Mouse (Mus musculus) limb, embryonic 15.5 days (tissue): ENCODE results near the gene Fnbp1. TPM values are rescaled to one million over a fixed set of nuclear protein-coding genes. Genes with fewer than 3 reads are reported as not detected.

ENCODE experiments used
- ATAC-seq: fragments of 200-750 bp; cut with Nextera tagmentation; 2 replicates; pipeline ENCODE4 v1.8.0; 2017; ENCODE audit warnings: low read depth, moderate TSS enrichment; ENCODE audit not compliant: insufficient number of reproducible peaks, low FRiP score, low TSS enrichment
- H3K27ac ChIP-seq: fragments of 300-500 bp; sonication (generic); 2 replicates; pipeline ENCODE4 v1.5.1; 2015; ENCODE audit warnings: moderate library complexity, mild to moderate bottlenecking, inconsistent platforms
- H3K27me3 ChIP-seq: fragments of 300-500 bp; sonication (generic); 2 replicates; pipeline ENCODE4 v1.6.1; 2015; ENCODE audit warnings: inconsistent platforms
- H3K36me3 ChIP-seq: fragments of 300-500 bp; sonication (generic); 2 replicates; pipeline ENCODE4 v1.6.1; 2015; ENCODE audit warnings: inconsistent platforms
- H3K4me1 ChIP-seq: fragments of 300-500 bp; sonication (generic); 2 replicates; pipeline ENCODE4 v1.6.1; 2015; ENCODE audit warnings: inconsistent platforms
- H3K4me2 ChIP-seq: fragments of 300-500 bp; sonication (generic); 2 replicates; pipeline ENCODE4 v1.6.1; 2015; ENCODE audit warnings: mild to moderate bottlenecking, inconsistent platforms
- H3K4me3 ChIP-seq: fragments of 300-500 bp; sonication (generic); 2 replicates; pipeline ENCODE4 v1.5.1; 2015; ENCODE audit warnings: mild to moderate bottlenecking, inconsistent platforms
- H3K9ac ChIP-seq: fragments of 300-500 bp; sonication (generic); 2 replicates; pipeline ENCODE4 v1.6.1; 2015; ENCODE audit warnings: inconsistent platforms
- H3K9me3 ChIP-seq: fragments of 300-500 bp; sonication (generic); 2 replicates; pipeline ENCODE4 v1.6.1; 2016; ENCODE audit warnings: inconsistent platforms
- WGBS: fragments of 180-500 bp; shearing (Covaris S2); methylation state at CpG from one replicate; pipeline ENCODE4 v1.1.7; 2015; 5-methylcytosine and 5-hydroxymethylcytosine counted together
- polyA plus RNA-seq: library from polyadenylated mRNA; unstranded; fragments of >200 nt; fragmentation: Nextera tagmentation; extraction: Ambion mirVana; gene quantifications from 2 replicates; pipeline ENCODE4 v1.2.1, GENCODE M21; 2015

Fnbp1 gene
- polyA plus RNA-seq, 1 experiment from 2014 or later = 27.5 TPM

DNA sequence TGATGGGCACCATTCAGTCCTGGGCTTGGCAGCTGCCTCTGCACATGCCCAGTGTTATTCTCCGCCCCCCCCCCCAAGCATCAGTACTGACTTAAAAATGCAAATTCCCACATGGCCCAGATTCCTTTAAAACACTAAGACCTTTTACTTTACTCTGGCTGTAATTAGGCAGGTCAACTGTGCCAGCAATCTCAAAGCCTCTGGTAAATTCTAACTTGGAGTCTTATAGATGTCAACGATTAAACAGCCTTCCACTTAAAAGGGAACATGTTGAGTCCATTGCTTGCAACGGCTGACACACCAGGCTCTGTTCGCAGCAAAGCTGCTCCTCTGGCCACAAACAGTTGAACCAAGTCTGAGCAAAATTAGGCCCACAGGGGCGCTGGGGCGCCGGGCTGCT lies 109.8 kb downstream of the Fnbp1 start:
- WGBS = 76% methylated on average over 7 of the region's 7 CpGs
- no peak overlapping the region for H3K4me3 ChIP-seq
- no peaks in the 10 kb centered on the region for H3K9me3 ChIP-seq
- H3K36me3 ChIP-seq = peaks cover 79% of the 10 kb centered on the region
- no peak for ATAC-seq
- no peak overlapping the region for H3K27ac ChIP-seq
- no peaks in the 10 kb centered on the region for H3K4me1 ChIP-seq
- no peak overlapping the region for H3K9ac ChIP-seq
- no peaks in the 10 kb centered on the region for H3K27me3 ChIP-seq
- H3K4me2 ChIP-seq = no peak overlapping the region

DNA sequence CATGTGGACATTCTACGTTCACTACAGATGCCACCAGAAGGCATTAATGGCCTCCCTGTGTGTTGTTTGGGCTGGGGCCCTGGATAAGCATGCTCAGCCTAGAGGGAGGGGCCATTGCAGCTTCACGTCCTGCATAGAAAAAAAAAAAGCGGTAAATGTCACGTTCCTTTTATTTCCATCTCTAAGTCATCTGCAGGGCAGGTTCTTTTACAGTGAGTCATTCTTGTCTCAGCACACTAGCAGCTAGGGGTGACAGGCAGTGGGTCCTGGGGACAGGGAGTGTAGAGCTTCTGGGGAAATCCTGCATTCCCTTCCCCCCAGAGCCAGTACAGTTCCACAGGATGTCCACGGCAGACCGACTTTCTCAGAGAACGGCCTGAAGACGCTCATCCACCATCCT lies 115.2 kb downstream of the Fnbp1 start:
- WGBS = 47% methylated on average over 8 of the region's 8 CpGs
- no peaks in the 10 kb centered on the region for H3K9me3 ChIP-seq
- ATAC-seq = no peak

DNA sequence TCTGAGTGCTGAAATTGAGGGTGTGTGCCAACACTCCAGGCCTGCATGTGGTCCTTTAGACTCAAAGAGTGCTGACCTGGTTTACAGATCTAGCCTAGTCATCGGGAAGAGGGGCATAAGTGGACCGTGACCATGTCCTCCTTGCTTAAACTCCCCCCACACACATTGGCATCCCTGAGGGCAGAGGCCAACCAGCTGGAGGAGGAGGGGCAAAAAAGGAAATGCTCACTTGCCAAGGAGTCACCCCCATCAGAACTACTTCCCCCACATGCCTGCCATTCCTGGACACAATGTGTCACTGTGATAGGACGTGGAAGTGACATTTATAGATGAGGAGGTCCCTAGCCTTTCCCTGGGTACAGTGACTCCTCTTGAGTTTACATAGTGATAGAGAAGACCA lies 116.3 kb downstream of the Fnbp1 start:
- no peaks in the 10 kb centered on the region for H3K4me1 ChIP-seq
- no peaks in the 10 kb centered on the region for H3K27me3 ChIP-seq
- no peak overlapping the region for H3K27ac ChIP-seq
- peaks cover 46% of the 10 kb centered on the region for H3K36me3 ChIP-seq
- 73% methylated on average over 3 of the region's 3 CpGs for whole genome bisulfite sequencing
- ATAC-seq = no peak
- H3K4me2 ChIP-seq = no peak overlapping the region
- H3K9ac ChIP-seq = no peak overlapping the region
- no peaks in the 10 kb centered on the region for H3K9me3 ChIP-seq
- no peak overlapping the region for H3K4me3 ChIP-seq

More for the DNA sequence above, 115.2 kb downstream of the Fnbp1 start:
- H3K27me3 ChIP-seq = no peaks in the 10 kb centered on the region
- no peak overlapping the region for H3K27ac ChIP-seq
- H3K4me3 ChIP-seq = no peak overlapping the region
- H3K4me1 ChIP-seq = no peaks in the 10 kb centered on the region
- H3K36me3 ChIP-seq = peaks cover 38% of the 10 kb centered on the region
- no peak overlapping the region for H3K9ac ChIP-seq
- H3K4me2 ChIP-seq = no peak overlapping the region

DNA sequence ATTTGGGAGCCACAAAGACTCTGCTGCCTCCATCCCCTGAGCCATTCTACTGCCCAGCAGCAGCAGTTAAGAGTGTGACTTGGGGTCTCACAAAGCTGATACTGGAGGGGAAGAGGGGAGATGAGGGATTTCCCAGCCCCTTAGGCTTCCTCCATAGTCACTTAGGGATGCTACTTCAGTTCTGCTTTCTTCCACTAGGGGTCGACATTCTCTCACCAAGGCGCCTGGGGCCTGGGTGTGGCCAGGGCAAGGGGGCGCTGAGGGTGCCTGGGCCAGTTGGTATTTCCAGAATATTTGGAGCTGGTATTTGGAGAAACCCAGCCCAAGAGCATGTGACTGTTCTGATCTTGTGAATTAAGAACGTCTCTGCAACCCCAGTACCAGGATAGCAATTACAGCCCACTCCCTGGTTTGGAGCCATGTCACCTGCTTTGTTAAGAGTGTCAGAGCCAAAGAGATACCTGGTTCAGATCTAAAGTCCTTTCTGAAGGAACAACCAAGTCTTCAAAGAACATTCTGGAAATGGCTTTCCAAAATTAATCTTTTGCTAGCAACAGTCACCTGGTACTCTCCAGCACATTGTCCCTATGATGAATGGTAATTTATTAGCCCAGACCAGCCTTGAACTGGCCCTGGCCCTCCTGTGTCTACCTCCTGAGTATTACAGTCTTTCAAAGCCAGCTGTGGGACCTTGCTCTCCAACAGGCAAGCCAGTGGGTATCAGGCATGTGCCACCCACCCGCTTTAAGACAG lies 117.0 kb downstream of the Fnbp1 start:
- no peak for ATAC-seq
- peaks cover 46% of the 10 kb centered on the region for H3K36me3 ChIP-seq
- no peaks in the 10 kb centered on the region for H3K4me1 ChIP-seq
- H3K9ac ChIP-seq = no peak overlapping the region
- H3K27ac ChIP-seq = no peak overlapping the region
- no peaks in the 10 kb centered on the region for H3K27me3 ChIP-seq
- WGBS = 26% methylated on average over 5 of the region's 5 CpGs
- H3K9me3 ChIP-seq = no peaks in the 10 kb centered on the region
- no peak overlapping the region for H3K4me2 ChIP-seq
- no peak overlapping the region for H3K4me3 ChIP-seq

DNA sequence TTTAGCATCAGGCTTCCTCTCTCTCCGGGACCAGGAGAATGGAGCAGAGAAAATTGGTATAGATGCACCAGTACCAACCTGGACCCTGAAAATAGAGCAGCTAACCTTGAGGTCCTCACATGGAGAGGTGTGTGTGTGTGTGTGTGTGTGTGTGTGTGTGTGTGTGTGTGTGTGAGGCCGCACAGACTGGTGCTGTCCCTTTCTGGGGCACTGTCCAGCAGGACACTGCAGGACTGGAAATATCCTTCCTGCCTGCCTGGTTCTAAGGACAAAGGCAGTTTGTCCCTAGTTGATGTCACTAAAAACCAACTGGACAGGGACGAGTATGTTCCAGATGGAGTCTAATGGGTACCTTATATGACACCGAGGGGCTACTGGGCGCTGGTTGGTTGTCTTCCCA lies 117.9 kb downstream of the Fnbp1 start:
- no peak for ATAC-seq
- H3K36me3 ChIP-seq = peaks cover 51% of the 10 kb centered on the region
- no peak overlapping the region for H3K4me3 ChIP-seq
- no peak overlapping the region for H3K4me2 ChIP-seq
- no peak overlapping the region for H3K9ac ChIP-seq
- 79% methylated on average over 5 of the region's 5 CpGs for WGBS
- H3K4me1 ChIP-seq = no peaks in the 10 kb centered on the region
- no peaks in the 10 kb centered on the region for H3K27me3 ChIP-seq
- H3K27ac ChIP-seq = no peak overlapping the region
- H3K9me3 ChIP-seq = no peaks in the 10 kb centered on the region

DNA sequence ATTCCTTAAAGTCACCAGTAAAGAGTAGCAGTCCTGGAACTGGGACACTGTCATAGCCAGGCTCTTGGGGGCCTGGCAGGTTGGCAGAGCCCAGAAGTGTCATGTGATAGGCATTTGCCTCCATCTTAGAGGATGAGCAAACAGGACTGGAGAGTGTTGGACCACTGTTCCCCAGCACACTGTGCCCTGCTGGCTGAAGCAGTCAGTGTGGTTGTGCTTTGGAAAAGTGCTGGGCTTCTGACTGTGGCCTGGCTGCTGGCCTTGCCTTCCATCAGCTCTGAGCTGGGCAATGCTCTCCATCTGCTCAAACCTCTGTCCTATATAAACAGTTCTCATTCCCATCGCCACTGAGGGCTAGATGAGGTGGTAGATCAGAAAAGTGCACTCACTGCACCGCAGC lies 121.6 kb downstream of the Fnbp1 start:
- no peak for ATAC-seq
- Histone ChIP-seq H3K27me3 (no peaks in the 10 kb centered on the region), H3K9me3 (no peaks in the 10 kb centered on the region), H3K9ac (no peak overlapping the region), H3K4me3 (no peak overlapping the region), H3K4me2 (no peak overlapping the region), H3K4me1 (no peaks in the 10 kb centered on the region), H3K36me3 (peaks cover 63% of the 10 kb centered on the region), H3K27ac (no peak overlapping the region)
- WGBS = 90% methylated on average over 2 of the region's 2 CpGs

DNA sequence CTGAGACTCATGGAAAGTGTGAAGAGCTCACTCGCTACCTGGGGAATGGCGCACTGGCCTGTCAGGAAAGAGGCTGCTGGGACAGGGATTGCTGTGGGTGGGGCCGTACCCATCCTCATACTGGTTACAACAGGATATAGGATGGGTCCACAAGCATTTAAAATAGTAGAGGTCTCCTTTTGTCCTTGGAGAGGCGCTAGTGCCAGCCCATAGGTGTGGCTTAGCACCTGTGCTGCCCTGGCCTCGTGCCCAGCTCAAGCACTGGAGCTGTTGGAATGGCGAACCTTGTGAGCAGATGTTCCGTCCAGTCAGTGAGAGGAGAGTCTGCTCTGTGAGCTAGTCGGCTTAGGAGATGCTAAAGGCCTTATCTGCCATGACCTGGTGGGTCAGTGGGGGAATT lies 122.8 kb downstream of the Fnbp1 start:
- no peak overlapping the region for H3K9ac ChIP-seq

DNA sequence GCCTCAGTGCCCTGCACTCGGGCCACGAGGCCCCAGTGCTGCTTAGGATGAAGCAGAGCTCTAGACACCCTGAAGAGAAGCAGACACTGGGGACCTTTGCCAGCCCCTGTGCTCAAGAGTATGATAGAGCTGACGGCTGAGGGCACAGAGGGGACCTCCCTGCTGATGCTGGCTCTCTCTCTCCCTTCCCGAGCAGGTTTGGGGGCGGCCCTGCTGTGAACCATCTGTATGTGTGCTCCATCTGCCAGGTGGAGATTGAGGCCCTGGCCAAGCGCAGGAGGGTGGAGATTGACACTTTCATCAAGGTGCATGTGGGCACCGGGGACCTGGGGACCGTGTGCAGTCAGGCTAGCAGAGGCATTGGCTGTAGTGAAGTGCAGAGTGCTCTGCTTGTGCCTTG lies 123.3 kb downstream of the Fnbp1 start:
- no peak for ATAC-seq
- no peak overlapping the region for H3K27ac ChIP-seq
- no peak overlapping the region for H3K4me3 ChIP-seq
- no peak overlapping the region for H3K4me2 ChIP-seq
- H3K9ac ChIP-seq = no peak overlapping the region
- no peaks in the 10 kb centered on the region for H3K27me3 ChIP-seq
- 81% methylated on average over 8 of the region's 8 CpGs for WGBS
- H3K36me3 ChIP-seq = peaks cover 63% of the 10 kb centered on the region
- no peaks in the 10 kb centered on the region for H3K4me1 ChIP-seq
- no peaks in the 10 kb centered on the region for H3K9me3 ChIP-seq

More for the DNA sequence above, 122.8 kb downstream of the Fnbp1 start:
- Histone ChIP-seq H3K4me2 (no peak overlapping the region), H3K9me3 (no peaks in the 10 kb centered on the region), H3K27ac (no peak overlapping the region), H3K27me3 (no peaks in the 10 kb centered on the region), H3K4me3 (no peak overlapping the region), H3K36me3 (peaks cover 63% of the 10 kb centered on the region), H3K4me1 (no peaks in the 10 kb centered on the region)
- 81% methylated on average over 8 of the region's 8 CpGs for WGBS
- ATAC-seq = no peak

DNA sequence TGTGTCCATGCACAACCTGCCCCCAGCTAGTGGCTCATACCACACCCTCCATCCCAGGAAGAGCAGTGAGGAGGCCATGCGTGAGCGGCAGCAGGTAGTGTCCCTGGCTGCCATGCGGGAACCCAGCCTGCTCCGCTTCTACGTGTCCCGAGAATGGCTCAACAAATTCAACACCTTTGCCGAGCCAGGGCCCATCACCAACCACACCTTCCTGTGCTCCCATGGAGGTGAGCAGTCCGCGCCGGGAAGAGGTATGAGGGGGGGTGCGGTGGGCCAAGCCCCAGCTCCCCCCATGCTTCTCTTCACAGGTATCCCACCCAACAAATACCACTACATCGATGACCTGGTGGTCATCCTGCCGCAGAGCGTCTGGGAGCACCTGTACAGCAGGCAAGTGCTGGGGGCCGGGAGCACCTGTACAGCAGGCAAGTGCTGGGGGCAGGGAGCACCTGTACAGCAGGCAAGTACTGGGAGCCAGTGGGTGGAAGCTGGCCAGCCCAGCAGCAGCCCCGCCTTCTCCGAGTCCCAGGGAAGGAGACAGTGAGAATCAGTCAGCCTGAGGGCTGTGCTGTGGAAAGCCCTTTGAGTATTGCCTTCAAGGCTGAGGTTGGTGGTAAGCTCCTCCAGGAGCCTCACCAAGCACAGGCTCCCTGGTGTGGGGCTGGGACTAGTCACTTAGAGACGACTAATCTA lies 124.0 kb downstream of the Fnbp1 start:
- peaks cover 63% of the 10 kb centered on the region for H3K36me3 ChIP-seq
- no peak overlapping the region for H3K9ac ChIP-seq
- H3K9me3 ChIP-seq = no peaks in the 10 kb centered on the region
- no peak overlapping the region for H3K4me2 ChIP-seq
- H3K4me1 ChIP-seq = no peaks in the 10 kb centered on the region
- H3K27ac ChIP-seq = no peak overlapping the region
- H3K4me3 ChIP-seq = no peak overlapping the region
- H3K27me3 ChIP-seq = no peaks in the 10 kb centered on the region
- WGBS = 92% methylated on average over 18 of the region's 18 CpGs
- ATAC-seq = no peak

DNA sequence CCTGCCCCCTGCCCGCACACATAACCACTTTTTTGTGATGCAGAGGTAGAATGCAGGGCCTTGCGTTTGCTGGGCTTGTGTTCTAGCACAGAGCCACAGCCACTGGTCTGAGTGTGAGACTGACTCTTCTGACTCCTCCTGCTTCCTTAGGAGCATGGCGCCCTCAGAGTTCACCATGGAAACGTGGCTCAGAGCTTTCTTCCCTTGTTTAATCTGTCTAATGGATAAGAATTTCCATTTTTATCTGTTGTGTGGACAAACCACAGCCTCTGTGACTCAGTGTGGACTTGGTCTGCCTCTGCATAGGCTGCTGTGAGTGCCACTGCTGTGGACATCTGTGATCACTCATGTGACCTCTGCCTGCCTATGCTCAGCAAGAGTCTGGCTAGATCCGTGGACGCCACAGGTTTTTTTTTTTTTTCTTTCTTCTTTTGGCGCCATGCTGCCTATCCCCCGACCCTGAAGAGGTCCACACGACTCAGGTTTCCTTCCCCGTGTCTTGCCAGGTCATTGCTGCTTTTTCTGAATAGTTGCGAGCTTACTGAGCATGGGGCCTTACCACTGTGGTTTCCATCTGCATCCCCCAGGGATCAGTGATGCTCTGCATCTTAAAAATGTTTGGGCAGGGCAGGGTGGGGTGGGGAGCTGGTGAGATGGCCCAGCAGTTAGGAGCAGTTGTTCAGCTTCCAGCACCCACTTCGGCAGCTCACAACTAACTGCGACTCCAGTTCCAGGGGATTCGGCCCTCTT lies 128.3 kb downstream of the Fnbp1 start:
- H3K4me2 ChIP-seq = no peak overlapping the region
- no peak overlapping the region for H3K9ac ChIP-seq
- H3K9me3 ChIP-seq = no peaks in the 10 kb centered on the region
- H3K4me1 ChIP-seq = no peaks in the 10 kb centered on the region
- ATAC-seq = no peak
- no peaks in the 10 kb centered on the region for H3K27me3 ChIP-seq
- peaks cover 49% of the 10 kb centered on the region for H3K36me3 ChIP-seq
- H3K27ac ChIP-seq = no peak overlapping the region
- no peak overlapping the region for H3K4me3 ChIP-seq
- 69% methylated on average over 14 of the region's 14 CpGs for WGBS

DNA sequence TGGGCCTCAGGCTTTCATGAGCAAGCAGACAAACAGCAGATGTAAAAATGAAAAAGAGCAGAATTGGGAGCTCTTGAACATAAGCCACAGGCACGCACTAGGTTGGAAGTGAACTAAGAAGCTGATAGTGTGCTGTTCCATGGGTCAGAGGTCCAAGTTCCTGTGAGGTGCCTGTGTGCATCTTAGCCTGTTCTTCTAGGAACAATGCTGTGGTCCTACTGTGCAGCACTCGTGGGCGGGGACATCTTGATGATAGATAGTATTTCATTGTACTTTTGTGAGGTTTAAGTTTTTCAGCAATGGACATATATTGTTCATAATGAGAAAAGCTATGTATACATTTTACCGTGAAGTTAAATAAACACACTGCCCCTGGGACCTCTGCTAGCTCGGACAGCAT lies 134.6 kb downstream of the Fnbp1 start:
- no peak overlapping the region for H3K9ac ChIP-seq
- no peak overlapping the region for H3K27ac ChIP-seq
- H3K36me3 ChIP-seq = peaks cover 68% of the 10 kb centered on the region
- ATAC-seq = no peak
- H3K4me3 ChIP-seq = no peak overlapping the region
- 91% methylated on average over 5 of the region's 5 CpGs for WGBS
- no peaks in the 10 kb centered on the region for H3K27me3 ChIP-seq
- no peaks in the 10 kb centered on the region for H3K9me3 ChIP-seq
- peaks cover 7% of the 10 kb centered on the region; the same call in 1 of the 2 replicates for H3K4me1 ChIP-seq
- no peak overlapping the region for H3K4me2 ChIP-seq

DNA sequence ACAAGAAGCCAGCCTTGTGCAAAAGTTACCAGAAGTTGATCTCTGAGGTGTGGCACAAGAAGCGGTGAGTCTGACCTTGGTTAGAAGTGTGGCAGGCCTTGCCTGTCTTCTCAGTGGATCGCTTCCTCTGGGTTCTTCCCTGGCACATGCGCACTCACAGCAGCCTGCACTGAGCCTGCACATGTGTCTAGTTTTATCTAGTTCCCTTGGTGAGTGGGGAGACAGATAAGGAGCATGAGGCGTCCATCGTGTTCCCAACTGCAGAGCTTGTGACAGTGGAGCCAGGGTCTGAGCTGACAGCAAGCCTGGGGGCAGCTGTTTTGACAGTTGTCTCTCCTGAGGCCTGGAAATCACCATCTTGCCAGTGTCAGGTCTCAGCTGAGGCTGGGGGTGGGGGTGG lies 135.4 kb downstream of the Fnbp1 start:
- WGBS = 75% methylated on average over 5 of the region's 5 CpGs
- H3K4me1 ChIP-seq = peaks cover 7% of the 10 kb centered on the region; the same call in 1 of the 2 replicates
- H3K9me3 ChIP-seq = no peaks in the 10 kb centered on the region
- peaks cover 68% of the 10 kb centered on the region for H3K36me3 ChIP-seq
- H3K27me3 ChIP-seq = no peaks in the 10 kb centered on the region
- H3K4me3 ChIP-seq = no peak overlapping the region
- no peak overlapping the region for H3K9ac ChIP-seq
- ATAC-seq = no peak
- no peak overlapping the region for H3K4me2 ChIP-seq
- no peak overlapping the region for H3K27ac ChIP-seq
